13 mouse cellular contexts compared by ENCODE assay signal in the genomic region with DNA sequence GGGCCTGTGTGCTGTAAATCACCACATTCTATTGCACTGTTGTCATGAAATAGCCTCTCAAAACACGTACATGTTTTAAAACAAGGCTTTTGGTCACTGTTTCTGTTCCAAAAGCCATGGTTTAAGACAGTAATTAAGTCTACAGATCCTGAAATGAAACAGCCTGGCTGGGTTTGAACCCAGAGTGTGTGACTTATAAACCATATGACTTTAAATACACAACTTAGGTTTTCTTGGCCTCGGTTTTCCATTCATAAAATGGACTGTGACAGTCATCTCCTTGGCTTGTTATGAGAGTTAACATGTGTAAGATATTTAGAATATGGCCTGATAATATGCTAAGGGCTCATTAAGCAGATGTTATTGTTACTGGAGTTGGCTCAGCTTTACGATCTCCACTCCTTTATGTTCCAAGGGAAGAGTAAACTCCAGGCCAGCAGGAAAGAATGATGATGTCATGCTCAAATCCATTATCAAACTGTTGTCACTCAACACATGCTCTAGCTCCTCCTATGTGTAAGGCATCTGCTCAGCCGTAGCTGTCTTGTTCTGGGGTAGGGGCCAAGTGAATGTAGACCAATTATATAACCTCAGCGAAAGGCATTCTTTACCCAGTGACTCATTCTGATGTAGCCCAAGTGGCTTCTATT.
DNase-seq lines count a peak whose midpoint lies in the region; ATAC-seq lines count a peak whose summit lies in the region.
"Had no signal": no experiment of that assay in that cellular context is flagged by ENCODE, and none has a peak within 500 bp of the region (broad histone marks: within the 10 kb centered on the region; RNA-seq: fewer than 3 reads in every experiment).

No protein-coding gene starts in this region.

- H3K4me1 ChIP-seq in heart, embryonic 13.5 days: peaks cover 10% of the 10 kb centered on the region; the same call in 1 of the 2 replicates
- no peaks in the 10 kb centered on the region for H3K4me1 ChIP-seq in neural tube, embryonic 15.5 days
- H3K4me1 ChIP-seq: midbrain, embryonic 15.5 days had no signal

- 29% methylated on average over 5 of the region's 5 CpGs for WGBS in heart, embryonic 13.5 days
- WGBS in neural tube, embryonic 15.5 days: 64% methylated on average over 5 of the region's 5 CpGs

- no peak overlapping the region for H3K4me3 ChIP-seq in heart, embryonic 13.5 days
- no peak overlapping the region for H3K4me3 ChIP-seq in neural tube, embryonic 15.5 days (replicated peaks)
- H3K4me3 ChIP-seq: hindbrain, embryonic 10.5 days; midbrain, embryonic 15.5 days had no signal

- H3K27ac ChIP-seq in heart, embryonic 13.5 days (replicated peaks): peak overlapping the region; percentile 12
- no peak overlapping the region for H3K27ac ChIP-seq in neural tube, embryonic 15.5 days (replicated peaks)
- H3K27ac ChIP-seq: hindbrain, embryonic 10.5 days; midbrain, embryonic 15.5 days had no signal

- no peak for DNase-seq in frontal cortex, postnatal 25 days (ENCODE audit: low spot score in 2 of 2)
- peak; percentile 28 for DNase-seq in adipocyte (ENCODE audit: low spot score)
- DNase-seq in lung, postnatal 10 days: peak; percentile 54
- DNase-seq in spleen, postnatal 14 days (ENCODE audit: low spot score in 2 of 2): no peak
- no peak for DNase-seq in left cerebral cortex, postnatal 10 days (ENCODE audit: extremely low spot score in 1 of 2, low spot score in 2 of 2)
- DNase-seq: adrenal gland, postnatal 14 days; cerebellum, adult 11 months; right cerebral cortex, postnatal 4 days had no signal

- intact Hi-C loops in left cerebral cortex, postnatal 10 days (cut with DNase I): no loop called here

- H3K9me3 ChIP-seq in heart, embryonic 13.5 days: no peaks in the 10 kb centered on the region
- no peaks in the 10 kb centered on the region for H3K9me3 ChIP-seq in neural tube, embryonic 15.5 days (replicated peaks)
- H3K9me3 ChIP-seq: hindbrain, embryonic 10.5 days; midbrain, embryonic 15.5 days had no signal

- H3K4me2 ChIP-seq in heart, embryonic 13.5 days: 0 out of 2 replicates have a peak overlapping the region, but pooled peaks have one; percentile 8
- H3K4me2 ChIP-seq in neural tube, embryonic 15.5 days: no peak overlapping the region
- H3K4me2 ChIP-seq: midbrain, embryonic 15.5 days had no signal

- H3K36me3 ChIP-seq in heart, embryonic 13.5 days: no peaks in the 10 kb centered on the region
- H3K36me3 ChIP-seq in neural tube, embryonic 15.5 days: no peaks in the 10 kb centered on the region
- H3K36me3 ChIP-seq: hindbrain, embryonic 10.5 days; midbrain, embryonic 15.5 days had no signal

- no peak overlapping the region for H3K9ac ChIP-seq in heart, embryonic 13.5 days
- H3K9ac ChIP-seq in neural tube, embryonic 15.5 days (replicated peaks): no peak overlapping the region
- H3K9ac ChIP-seq: midbrain, embryonic 15.5 days had no signal

- H3K27me3 ChIP-seq in heart, embryonic 13.5 days (replicated peaks): no peaks in the 10 kb centered on the region
- H3K27me3 ChIP-seq in neural tube, embryonic 15.5 days (replicated peaks): no peaks in the 10 kb centered on the region
- H3K27me3 ChIP-seq: midbrain, embryonic 15.5 days had no signal

- ATAC-seq in frontal cortex, adult (ENCODE audit: low TSS enrichment): peak; percentile 76
- ATAC-seq in heart, embryonic 13.5 days (ENCODE audit: extremely low read depth, insufficient number of reproducible peaks, low FRiP score, low TSS enrichment): peak; percentile 84; the same call in 1 of the 2 replicates
- no peak for ATAC-seq in neural tube, embryonic 15.5 days (ENCODE audit: low FRiP score)
- ATAC-seq: midbrain, embryonic 15.5 days had no signal

Comparison
In these comparisons a context has a peak if more than half of its experiments do, and no peak if none do; other contexts are left out.
1. DNase-seq: peak in adipocyte (single experiment) and lung, postnatal 10 days (single experiment); none in frontal cortex, postnatal 25 days (0 of 2), spleen, postnatal 14 days (0 of 2) and left cerebral cortex, postnatal 10 days (0 of 2).